Mouse (Mus musculus) neural tube, embryonic 14.5 days (tissue): ENCODE measurements around the gene Zfp148. TPM values are rescaled to one million over a fixed set of nuclear protein-coding genes. Genes with fewer than 3 reads are reported as not detected.
"Not testable (repeated sequence)": the region's sequence is repeated elsewhere in the genome, so short reads cannot be mapped to it uniquely, and the experiment has no call there.

Source experiments
- ATAC-seq: fragments of 200-750 bp; cut with Nextera tagmentation; 2 replicates; pipeline ENCODE4 v1.8.0; 2017; ENCODE audit warnings: low read depth, mild to moderate bottlenecking, moderate TSS enrichment, moderate library complexity
- H3K27ac ChIP-seq: fragments of 300-500 bp; sonication (generic); 2 replicates; pipeline ENCODE4 v1.5.1; 2014; ENCODE audit warnings: low read depth, mild to moderate bottlenecking, control low read depth, low read length, moderate library complexity, mixed read lengths
- H3K27me3 ChIP-seq: fragments of 300-500 bp; sonication (generic); 2 replicates; pipeline ENCODE4 v1.6.1; 2014; ENCODE audit warnings: low read length; ENCODE audit not compliant: control insufficient read depth, insufficient read depth
- H3K36me3 ChIP-seq: fragments of 300-500 bp; sonication (generic); 2 replicates; pipeline ENCODE4 v1.6.1; 2014; ENCODE audit warnings: low read length, mixed read lengths; ENCODE audit not compliant: control insufficient read depth, insufficient read depth
- H3K4me1 ChIP-seq: fragments of 300-500 bp; sonication (generic); 2 replicates; pipeline ENCODE4 v1.6.1; 2014; ENCODE audit warnings: low read length; ENCODE audit not compliant: control insufficient read depth, insufficient read depth
- H3K4me2 ChIP-seq: fragments of 300-500 bp; sonication (generic); 2 replicates; pipeline ENCODE4 v1.6.1; 2014; ENCODE audit warnings: mild to moderate bottlenecking, low read depth, low read length, control low read depth
- H3K4me3 ChIP-seq: fragments of 300-500 bp; sonication (generic); 2 replicates; pipeline ENCODE4 v1.5.1; 2014; ENCODE audit warnings: low read depth, low read length, control low read depth, mixed read lengths
- H3K9ac ChIP-seq: fragments of 300-500 bp; sonication (generic); replicated peaks from 2 replicates; pipeline ENCODE4 v1.6.1; 2014; ENCODE audit warnings: low read depth, mild to moderate bottlenecking, control low read depth, low read length, mixed read lengths
- H3K9me3 ChIP-seq: fragments of 300-500 bp; sonication (generic); 2 replicates; pipeline ENCODE4 v1.6.1; 2016; ENCODE audit warnings: low read length; ENCODE audit not compliant: control insufficient read depth
- WGBS: fragments of 180-500 bp; shearing (Covaris S2); extraction: QIAGEN DNeasy Blood & Tissue Kit; methylation state at CpG from one replicate; pipeline ENCODE4 v1.1.7; 2014; 5-methylcytosine and 5-hydroxymethylcytosine counted together
- polyA plus RNA-seq: library from polyadenylated mRNA; unstranded; fragments of >200 nt; fragmentation: Nextera tagmentation; extraction: Ambion mirVana; gene quantifications from 2 replicates; pipeline ENCODE4 v1.2.1, GENCODE M21; 2014

The Zfp148 gene
- polyA plus RNA-seq: 46.1 and 49.1 TPM in 2 replicates

GRCm38 (mm10) chr16:33379944-33380881 is at the start of gene Zfp148:
Gene Zfp148, plus strand, starts transcription at chr16:33380836.
- ATAC-seq: peak; percentile 91
- Histone ChIP-seq H3K4me3 (peak within 1 kb of the TSS; percentile 90), H3K27ac (peak within 1 kb of the TSS; percentile 95), H3K9ac (peak within 1 kb of the TSS; percentile 86), H3K4me2 (peak within 1 kb of the TSS; percentile 79), H3K4me1 (peaks cover 19% of the 10 kb centered on the region)
- H3K27me3 ChIP-seq, H3K9me3 ChIP-seq, H3K36me3 ChIP-seq: not testable (repeated sequence)
- 3% methylated on average over 48 of the region's 50 CpGs for WGBS

- no peak overlapping the region for H3K4me2 ChIP-seq
- WGBS: 90% methylated on average over 14 of the region's 14 CpGs
- H3K27ac ChIP-seq: no peak overlapping the region
- no peaks in the 10 kb centered on the region for H3K4me1 ChIP-seq
- no peaks in the 10 kb centered on the region for H3K27me3 ChIP-seq
- no peaks in the 10 kb centered on the region for H3K36me3 ChIP-seq
- H3K9ac ChIP-seq: no peak overlapping the region
- ATAC-seq: no peak
- H3K9me3 ChIP-seq: no peaks in the 10 kb centered on the region
- H3K4me3 ChIP-seq: no peak overlapping the region
Measured at GRCm38 (mm10) chr16:33333015-33333414, 47.6 kb upstream of the Zfp148 start.

GRCm38 (mm10) chr16:33337177-33337576 is 43.5 kb upstream of the Zfp148 start:
- H3K27me3 ChIP-seq: no peaks in the 10 kb centered on the region
- no peak overlapping the region for H3K9ac ChIP-seq
- ATAC-seq: no peak
- 12% methylated on average over 8 of the region's 8 CpGs for WGBS
- H3K4me3 ChIP-seq: no peak overlapping the region
- H3K4me2 ChIP-seq: peak overlapping the region; percentile 12; the same call in 1 of the 2 replicates
- H3K27ac ChIP-seq: no peak overlapping the region
- H3K4me1 ChIP-seq: no peaks in the 10 kb centered on the region
- no peaks in the 10 kb centered on the region for H3K36me3 ChIP-seq
- no peaks in the 10 kb centered on the region for H3K9me3 ChIP-seq

- Histone ChIP-seq H3K4me2 (no peak overlapping the region), H3K9me3 (no peaks in the 10 kb centered on the region), H3K4me1 (no peaks in the 10 kb centered on the region), H3K4me3 (no peak overlapping the region), H3K27me3 (no peaks in the 10 kb centered on the region), H3K9ac (no peak overlapping the region), H3K36me3 (no peaks in the 10 kb centered on the region), H3K27ac (no peak overlapping the region)
- ATAC-seq: no peak
- 87% methylated on average over 10 of the region's 10 CpGs for WGBS
Measured at GRCm38 (mm10) chr16:33337681-33338080, 43.0 kb upstream of the Zfp148 start.

- H3K4me2 ChIP-seq: no peak overlapping the region
- ATAC-seq: no peak
Measured at GRCm38 (mm10) chr16:33338492-33338891, 42.1 kb upstream of the Zfp148 start.

GRCm38 (mm10) chr16:33339476-33339875 is 41.2 kb upstream of the Zfp148 start:
- no peak overlapping the region for H3K9ac ChIP-seq
- H3K36me3 ChIP-seq: no peaks in the 10 kb centered on the region
- H3K4me3 ChIP-seq: no peak overlapping the region
- no peaks in the 10 kb centered on the region for H3K4me1 ChIP-seq
- no peaks in the 10 kb centered on the region for H3K27me3 ChIP-seq
- H3K9me3 ChIP-seq: no peaks in the 10 kb centered on the region
- no peak overlapping the region for H3K27ac ChIP-seq
- 85% methylated on average over 2 of the region's 2 CpGs for WGBS
- ATAC-seq: no peak
- no peak overlapping the region for H3K4me2 ChIP-seq

More at GRCm38 (mm10) chr16:33338492-33338891, 42.1 kb upstream of the Zfp148 start:
- H3K27me3 ChIP-seq: no peaks in the 10 kb centered on the region
- H3K9ac ChIP-seq: no peak overlapping the region
- WGBS: 70% methylated on average over 4 of the region's 4 CpGs
- no peaks in the 10 kb centered on the region for H3K4me1 ChIP-seq
- H3K9me3 ChIP-seq: no peaks in the 10 kb centered on the region
- H3K4me3 ChIP-seq: no peak overlapping the region
- H3K36me3 ChIP-seq: no peaks in the 10 kb centered on the region
- H3K27ac ChIP-seq: no peak overlapping the region

- ATAC-seq: no peak
- Histone ChIP-seq H3K4me1 (no peaks in the 10 kb centered on the region), H3K36me3 (no peaks in the 10 kb centered on the region), H3K4me3 (no peak overlapping the region), H3K4me2 (no peak overlapping the region), H3K27ac (no peak overlapping the region), H3K27me3 (no peaks in the 10 kb centered on the region), H3K9ac (no peak overlapping the region), H3K9me3 (no peaks in the 10 kb centered on the region)
- WGBS: 44% methylated on average over 1 of the region's 1 CpGs
Measured at GRCm38 (mm10) chr16:33342356-33342755, 38.3 kb upstream of the Zfp148 start.

- no peaks in the 10 kb centered on the region for H3K9me3 ChIP-seq
- ATAC-seq: no peak
- no peak overlapping the region for H3K27ac ChIP-seq
- H3K27me3 ChIP-seq: no peaks in the 10 kb centered on the region
- H3K4me1 ChIP-seq: no peaks in the 10 kb centered on the region
- no peak overlapping the region for H3K4me2 ChIP-seq
- H3K36me3 ChIP-seq: no peaks in the 10 kb centered on the region
- H3K4me3 ChIP-seq: no peak overlapping the region
- 88% methylated on average over 5 of the region's 5 CpGs for WGBS
- no peak overlapping the region for H3K9ac ChIP-seq
Measured at GRCm38 (mm10) chr16:33343106-33343505, 37.5 kb upstream of the Zfp148 start.

GRCm38 (mm10) chr16:33343601-33344000 is 37.0 kb upstream of the Zfp148 start:
- Histone ChIP-seq H3K4me1 (no peaks in the 10 kb centered on the region), H3K27me3 (no peaks in the 10 kb centered on the region), H3K4me2 (no peak overlapping the region), H3K27ac (no peak overlapping the region), H3K36me3 (no peaks in the 10 kb centered on the region), H3K9me3 (no peaks in the 10 kb centered on the region), H3K4me3 (no peak overlapping the region), H3K9ac (no peak overlapping the region)
- WGBS: 96% methylated on average over 7 of the region's 7 CpGs
- ATAC-seq: no peak
